Comparison of ENCODE assay signal across 8 mouse cellular contexts in the genomic region with DNA sequence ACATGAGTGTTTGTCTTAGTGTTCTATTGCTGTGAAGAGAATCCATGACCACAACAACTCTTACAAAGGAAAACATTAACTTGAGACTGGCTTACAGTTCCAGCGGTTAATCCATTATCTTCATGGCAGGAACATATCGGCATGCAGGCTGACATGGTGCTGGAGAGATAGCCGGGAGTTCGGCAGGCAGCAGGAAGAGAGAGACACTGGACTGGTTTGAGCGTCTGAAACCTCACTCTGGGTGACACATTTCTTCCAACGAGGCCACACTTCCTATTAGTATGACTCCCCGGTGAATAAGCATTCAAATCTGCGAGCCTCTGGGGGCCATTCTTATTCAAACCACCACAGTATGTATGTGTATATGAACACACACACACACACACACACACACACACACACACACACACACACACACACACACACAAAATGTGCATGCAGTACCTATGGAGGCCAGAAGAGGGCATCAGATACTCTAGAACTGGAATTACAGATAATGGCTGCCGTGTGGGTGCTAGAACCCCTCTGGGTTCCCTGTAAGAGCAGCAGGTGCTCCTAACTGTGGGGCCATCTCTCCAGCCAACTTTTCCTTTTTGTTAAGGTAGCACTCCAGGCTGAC. TPM values are rescaled to one million over a fixed set of nuclear protein-coding genes. Genes with fewer than 3 reads are reported as not detected.
A peak's percentile ranks its signal among the peaks of the same experiment; 100 is the strongest.
DNase-seq lines count a peak whose midpoint lies in the region; ATAC-seq and TF ChIP-seq lines count a peak whose summit lies in the region.

No protein-coding gene starts in this region.

- TF ChIP-seq POLR2A in bone marrow, adult 2 months (IDR thresholded peaks at IDR 0.05; ENCODE audit: borderline replicate concordance, control insufficient read depth, low read depth, low read length), result no peak

- no peaks in the 10 kb centered on the region for H3K27me3 ChIP-seq in midbrain, embryonic 14.5 days (ENCODE audit: control insufficient read depth, insufficient read depth, low read length)
- H3K27me3 ChIP-seq in midbrain, embryonic 13.5 days, result 0 out of 2 replicates have a peak, but pooled peaks cover 4% of the 10 kb centered on the region

- no peaks in the 10 kb centered on the region for H3K36me3 ChIP-seq in midbrain, embryonic 14.5 days (ENCODE audit: control insufficient read depth, insufficient read depth, low read length)
- no peaks in the 10 kb centered on the region for H3K36me3 ChIP-seq in midbrain, embryonic 13.5 days

- peak; percentile 37; the same call in 1 of the 2 replicates for TF ChIP-seq CTCF in bone marrow, adult 2 months (IDR thresholded peaks at IDR 0.05; ENCODE audit: control insufficient read depth, insufficient read depth, low read length)

- no peak overlapping the region for H3K27ac ChIP-seq in midbrain, embryonic 14.5 days (replicated peaks; ENCODE audit: low read depth, low read length)
- H3K27ac ChIP-seq in midbrain, embryonic 13.5 days, result no peak overlapping the region
- peak overlapping the region; percentile 64 for H3K27ac ChIP-seq in bone marrow, adult 2 months (ENCODE audit: control insufficient read depth, insufficient read depth, low read depth, low read length, poor library complexity)

- no peak for ATAC-seq in midbrain, embryonic 14.5 days (ENCODE audit: low FRiP score, low TSS enrichment)
- no peak for ATAC-seq in midbrain, embryonic 13.5 days

- H3K4me1 ChIP-seq in midbrain, embryonic 14.5 days (ENCODE audit: control insufficient read depth, insufficient read depth, low read length), result no peaks in the 10 kb centered on the region; the same call in 1 of the 2 replicates
- H3K4me1 ChIP-seq in midbrain, embryonic 13.5 days (replicated peaks), result peaks cover 5% of the 10 kb centered on the region; the same call in 1 of the 2 replicates
- peaks cover 3% of the 10 kb centered on the region; the same call in 1 of the 2 replicates for H3K4me1 ChIP-seq in bone marrow, adult 2 months (ENCODE audit: control insufficient read depth, insufficient read depth, low read length)

- no peak overlapping the region for H3K9ac ChIP-seq in midbrain, embryonic 14.5 days (replicated peaks; ENCODE audit: low read length)
- H3K9ac ChIP-seq in midbrain, embryonic 13.5 days (replicated peaks), result no peak overlapping the region

- no peak overlapping the region for H3K4me2 ChIP-seq in midbrain, embryonic 14.5 days (ENCODE audit: low read length)
- H3K4me2 ChIP-seq in midbrain, embryonic 13.5 days (replicated peaks), result no peak overlapping the region

- H3K9me3 ChIP-seq in midbrain, embryonic 14.5 days (ENCODE audit: control insufficient read depth, low read length), result no peaks in the 10 kb centered on the region
- no peaks in the 10 kb centered on the region for H3K9me3 ChIP-seq in midbrain, embryonic 13.5 days

- WGBS in midbrain, embryonic 14.5 days, result 64% methylated on average over 9 of the region's 9 CpGs
- WGBS in midbrain, embryonic 13.5 days, result 69% methylated on average over 9 of the region's 9 CpGs
- 12% methylated on average over 9 of the region's 9 CpGs for WGBS in bone marrow, adult 2 months

- DNase-seq in midbrain, embryonic 14.5 days, result peak; percentile 49
- peak; percentile 84 for DNase-seq in induced T-regulatory cell, adult 2 months (ENCODE audit: low read depth)
- DNase-seq in lung, postnatal 25 days (ENCODE audit: low spot score), result peak; percentile 19
- DNase-seq in thymus, postnatal 10 days (ENCODE audit: low spot score in 2 of 2), result peak; percentile 23 to 44
- DNase-seq in gastrocnemius, postnatal 10 days, result no peak
- DNase-seq in gastrocnemius, adult 8-10 months (ENCODE audit: low spot score in 2 of 2), result no peak

- no peak overlapping the region for H3K4me3 ChIP-seq in midbrain, embryonic 14.5 days (replicated peaks; ENCODE audit: low read depth, low read length)
- no peak overlapping the region for H3K4me3 ChIP-seq in midbrain, embryonic 13.5 days (replicated peaks)
- H3K4me3 ChIP-seq in bone marrow, adult 2 months (replicated peaks; ENCODE audit: control insufficient read depth, low read depth, low read length), result peak overlapping the region; percentile 38

RNA-seq across cellular contexts. Expression of gene Rcan3, which starts 6.4 kb away (rescaled TPM):
- polyA plus RNA-seq in midbrain, embryonic 14.5 days (2014; fragmentation: Nextera tagmentation; extraction: Ambion mirVana), result 40.9 and 50.2 TPM in 2 replicates
- 26.4 and 27.0 TPM in 2 replicates for polyA plus RNA-seq in midbrain, embryonic 13.5 days (2015; fragmentation: Nextera tagmentation; extraction: Ambion mirVana)
- 16.3 and 18.6 TPM in 2 replicates for polyA plus RNA-seq in bone marrow, adult 2 months (2011; ENCODE audit: insufficient read depth, insufficient read length, low replicate concordance, missing spikeins)
- total RNA-seq in gastrocnemius, postnatal 10 days (2021), result 10 to 100 TPM in 1 of 2 experiments, 1 to 10 TPM in 1; 9.9 to 11.2 TPM
- 1 to 10 TPM; 3.1 to 4.0 (median 3.6) TPM for total RNA-seq in gastrocnemius, adult 8-10 months (2022)

RNA-seq across cellular contexts. Expression of gene Ncmap, which starts 42.0 kb away (rescaled TPM):
- 0.67 and 1.4 TPM in 2 replicates for polyA plus RNA-seq in midbrain, embryonic 14.5 days (2014; fragmentation: Nextera tagmentation; extraction: Ambion mirVana)
- 0.63 and 0.93 TPM in 2 replicates for polyA plus RNA-seq in midbrain, embryonic 13.5 days (2015; fragmentation: Nextera tagmentation; extraction: Ambion mirVana)
- not detected in 2 replicates for polyA plus RNA-seq in bone marrow, adult 2 months (2011; ENCODE audit: insufficient read depth, insufficient read length, low replicate concordance, missing spikeins)
- total RNA-seq in gastrocnemius, postnatal 10 days (2021), result 10 to 100 TPM in 1 of 2 experiments, 1 to 10 TPM in 1; 9.8 to 16.8 TPM
- 1 to 10 TPM in 3 of 4 experiments, under 1 TPM in 1; 0.85 to 2.0 (median 1.5) TPM for total RNA-seq in gastrocnemius, adult 8-10 months (2022)

RNA-seq across cellular contexts. Expression of gene Stpg1, which starts 54.6 kb away (rescaled TPM):
- 0.68 TPM in 1 of 2 replicates, not detected in the other for polyA plus RNA-seq in midbrain, embryonic 14.5 days (2014; fragmentation: Nextera tagmentation; extraction: Ambion mirVana)
- 0.93 and 1.3 TPM in 2 replicates for polyA plus RNA-seq in midbrain, embryonic 13.5 days (2015; fragmentation: Nextera tagmentation; extraction: Ambion mirVana)
- polyA plus RNA-seq in bone marrow, adult 2 months (2011; ENCODE audit: insufficient read depth, insufficient read length, low replicate concordance, missing spikeins), result 1.4 TPM in 1 of 2 replicates, not detected in the other
- total RNA-seq in gastrocnemius, postnatal 10 days (2021), result not detected
- not detected for total RNA-seq in gastrocnemius, adult 8-10 months (2022)

RNA-seq across cellular contexts. Expression of gene Nipal3, which starts 54.8 kb away (rescaled TPM):
- 7.7 and 9.8 TPM in 2 replicates for polyA plus RNA-seq in midbrain, embryonic 14.5 days (2014; fragmentation: Nextera tagmentation; extraction: Ambion mirVana)
- polyA plus RNA-seq in midbrain, embryonic 13.5 days (2015; fragmentation: Nextera tagmentation; extraction: Ambion mirVana), result 6.8 and 7.5 TPM in 2 replicates
- polyA plus RNA-seq in bone marrow, adult 2 months (2011; ENCODE audit: insufficient read depth, insufficient read length, low replicate concordance, missing spikeins), result 10.9 and 18.5 TPM in 2 replicates
- total RNA-seq in gastrocnemius, postnatal 10 days (2021), result 1 to 10 TPM; 6.4 to 6.9 TPM
- total RNA-seq in gastrocnemius, adult 8-10 months (2022), result 10 to 100 TPM; 15.2 to 22.0 (median 17.5) TPM

Comparison
In these comparisons a context has a peak if more than half of its experiments do, and no peak if none do; other contexts are left out.
1. DNase-seq: peak in midbrain, embryonic 14.5 days (single experiment), induced T-regulatory cell, adult 2 months (single experiment), lung, postnatal 25 days (single experiment) and thymus, postnatal 10 days (2 of 2); none in gastrocnemius, postnatal 10 days (single experiment) and gastrocnemius, adult 8-10 months (0 of 2).